Mouse (Mus musculus) ES-CJ7 (cell line): ENCODE measurements at regions not wholly inside any gene's neighbourhood (a gene's known extent, or its start where the extent isn't known, plus 50 kb on each side); places are given as distances from the start of the nearest gene placed in this dataset.

Experiments used
- DNase-seq: peaks from one replicate; pipeline ENCODE4 v3.0.0; 2011; ENCODE audit warnings: low read depth, low spot score

DNA sequence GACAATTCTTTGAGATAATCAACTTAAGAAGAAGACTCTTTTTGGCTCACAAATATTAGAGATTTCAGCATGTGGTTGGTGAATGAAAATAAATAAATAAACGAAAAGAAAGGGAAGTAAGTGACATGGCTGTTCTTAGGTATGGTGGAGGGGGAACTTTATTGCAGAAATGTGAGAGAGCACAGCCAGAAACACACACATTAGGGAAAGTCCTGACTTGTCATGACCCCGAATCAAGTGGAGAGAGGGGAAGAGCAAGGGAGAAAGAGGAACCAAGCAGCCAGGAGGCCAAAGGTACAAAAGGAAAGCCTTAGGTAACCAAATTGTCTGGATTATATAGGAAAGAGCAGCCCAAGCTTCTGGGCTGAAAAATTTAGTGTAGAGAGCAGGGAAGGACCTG lies 1172.7 kb downstream of the D3Ertd751e start:
- DNase-seq = no peak

DNA sequence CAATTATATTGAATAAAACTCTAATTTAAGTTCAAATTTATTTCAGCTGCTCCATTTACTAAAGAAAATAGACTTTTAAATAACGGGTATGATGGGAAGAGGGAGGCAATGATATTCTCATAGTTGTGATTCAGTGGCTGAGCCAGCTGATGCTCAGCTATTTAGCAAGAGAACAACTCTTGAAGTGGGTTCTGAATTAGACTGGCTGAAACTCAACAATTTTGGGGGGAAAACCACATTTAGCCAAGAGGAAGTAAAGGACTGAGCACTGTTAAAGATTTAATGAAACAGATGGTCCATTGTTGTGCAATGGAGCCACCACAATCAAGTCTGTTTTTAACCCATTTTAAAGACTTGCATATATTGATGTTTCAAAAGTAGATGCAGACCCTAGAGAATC lies 1193.0 kb downstream of the D3Ertd751e start:
- DNase-seq = no peak

DNA sequence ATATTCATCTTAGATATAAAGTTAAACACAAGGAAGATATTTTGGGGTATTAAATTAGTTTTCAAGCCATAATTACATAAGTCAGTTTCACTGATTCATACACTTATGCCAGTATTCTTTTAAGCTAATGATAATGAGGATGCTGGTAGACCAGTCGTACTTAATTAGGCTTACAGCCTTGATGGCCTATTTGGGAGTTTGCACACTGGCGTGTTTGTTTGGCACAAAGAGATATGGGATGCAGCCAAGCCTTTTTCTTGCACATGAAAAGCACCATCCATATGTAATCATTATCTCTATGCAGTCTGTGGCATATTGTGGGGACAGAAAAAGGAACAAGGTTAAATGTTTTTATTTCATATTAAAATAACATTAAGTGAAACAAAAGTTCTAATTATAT lies 1234.7 kb downstream of the D3Ertd751e start:
- DNase-seq = no peak
